Mouse (Mus musculus): ENCODE measurements at regions not wholly inside any gene's neighbourhood (a gene's known extent, or its start where the extent isn't known, plus 50 kb on each side); places are given as distances from the start of the nearest gene placed in this dataset.

GRCm38 (mm10) chr14:100792094-100792493 lies 408.0 kb downstream of the Prr30 start:
- DNase-seq (ENCODE audit: low spot score) = no peak

GRCm38 (mm10) chr14:100781882-100782281 lies 418.2 kb downstream of the Prr30 start:
- no peak for DNase-seq (ENCODE audit: low spot score)

DNA sequence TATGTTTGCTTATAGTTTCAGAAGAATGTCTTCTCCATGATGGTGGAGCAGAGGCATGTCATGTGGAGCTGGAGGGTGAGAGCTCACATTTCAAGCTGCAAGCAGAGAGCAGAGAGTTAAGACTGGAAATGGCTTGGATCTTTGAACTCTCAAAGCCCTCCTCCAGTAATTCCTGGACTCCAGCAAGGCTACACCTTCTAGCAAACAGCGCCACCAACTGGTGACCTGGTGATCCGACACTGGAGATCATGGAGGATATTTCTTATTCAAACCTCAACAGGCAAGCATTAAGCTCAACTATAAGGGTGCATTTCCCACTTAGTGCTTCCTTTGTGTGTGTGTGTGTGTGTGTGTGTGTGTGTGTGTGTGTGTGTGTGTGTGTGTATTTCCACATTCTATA lies 446.2 kb downstream of the Prr30 start:
- DNase-seq (ENCODE audit: low spot score) = no peak

GRCm38 (mm10) chr14:100752746-100753145 lies 447.4 kb downstream of the Prr30 start:
- no peak for DNase-seq (ENCODE audit: low spot score)

DNA sequence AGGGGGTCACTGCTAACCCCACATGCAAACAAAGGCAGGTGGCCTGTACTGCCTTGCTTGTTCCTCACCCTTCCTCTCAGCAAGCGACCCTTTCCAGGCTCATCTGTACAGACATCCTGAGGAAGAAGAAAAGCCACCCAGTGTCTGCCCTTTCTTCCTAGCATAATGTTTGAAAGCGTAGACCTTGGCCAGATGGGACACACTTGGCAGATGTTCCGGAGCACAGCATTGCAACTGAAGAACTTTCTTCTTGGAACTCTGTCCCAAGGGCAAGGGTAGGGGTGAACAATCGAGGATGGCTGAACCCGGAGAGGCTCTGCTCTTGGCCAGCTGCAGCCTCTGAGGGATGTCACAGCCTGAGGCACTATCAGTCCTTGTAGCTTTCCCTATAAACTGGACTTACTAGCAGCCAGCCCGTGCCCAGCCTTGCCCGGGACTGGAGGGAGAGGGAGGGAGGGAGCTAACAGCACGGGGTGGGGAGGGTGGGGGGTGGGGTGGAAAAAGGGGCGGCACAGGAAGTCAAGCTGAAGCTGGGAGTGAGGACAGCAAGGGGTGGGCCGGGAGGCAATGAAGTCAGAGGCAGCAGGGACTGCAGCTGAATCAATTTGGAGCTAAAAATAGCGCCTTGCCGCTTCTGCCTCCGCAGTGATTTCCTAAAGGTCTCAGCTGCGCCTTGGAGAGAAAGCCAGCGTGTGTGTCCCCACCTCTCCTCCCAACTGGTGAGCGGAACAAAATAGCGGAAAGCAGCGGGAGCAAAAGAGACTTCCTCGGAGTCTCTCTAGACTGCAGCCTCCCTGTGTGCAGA lies 450.2 kb downstream of the Prr30 start:
- peak; percentile 63 for DNase-seq (ENCODE audit: low spot score)

DNA sequence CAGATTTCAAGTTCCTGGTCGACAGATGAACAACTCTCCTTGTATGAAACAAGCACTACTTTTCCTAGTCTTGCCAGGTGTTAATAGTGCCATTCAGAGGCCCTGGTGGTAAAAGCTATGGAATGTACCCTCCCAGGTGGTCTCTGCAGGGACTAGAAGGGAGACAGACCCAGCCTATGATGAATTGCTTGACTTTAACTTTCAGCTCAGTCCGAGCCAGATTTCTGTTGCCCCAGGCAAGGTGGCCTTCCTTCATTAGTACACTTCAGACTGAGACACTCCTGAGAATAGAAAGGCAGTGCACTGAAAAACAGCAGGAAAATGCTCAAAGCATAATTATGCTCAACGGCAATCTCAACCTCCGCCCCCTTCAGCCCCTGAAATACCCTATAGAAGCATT lies 450.8 kb upstream of the Klf12 start:
- DNase-seq (ENCODE audit: low spot score) = no peak

- DNase-seq (ENCODE audit: low spot score) = no peak
Measured at GRCm38 (mm10) chr14:100728433-100728832, 444.0 kb upstream of the Klf12 start.

GRCm38 (mm10) chr14:100727701-100728100 lies 443.2 kb upstream of the Klf12 start:
- DNase-seq (ENCODE audit: low spot score) = no peak

- no peak for DNase-seq (ENCODE audit: low spot score)
Measured at GRCm38 (mm10) chr14:100724962-100725361, 440.5 kb upstream of the Klf12 start.

DNA sequence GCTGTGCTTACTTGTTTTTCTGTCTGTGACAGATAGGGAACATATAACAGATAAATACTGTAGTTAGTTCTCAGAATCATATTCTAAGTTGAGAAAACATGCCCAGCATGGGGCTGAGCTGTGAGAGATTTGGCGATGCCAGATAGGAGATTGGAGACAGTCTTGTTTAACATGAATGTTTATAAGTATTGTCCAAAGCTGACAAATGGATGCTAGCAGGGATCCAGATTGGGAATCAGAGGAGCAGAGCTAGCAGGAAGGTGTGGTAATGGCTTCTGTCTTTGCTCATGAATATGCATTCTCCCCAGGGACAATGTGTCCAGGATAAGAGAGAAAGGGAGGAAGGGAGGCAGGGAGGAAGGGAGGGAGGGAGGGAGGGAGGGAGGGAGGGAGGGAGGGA lies 436.2 kb upstream of the Klf12 start:
- no peak for DNase-seq (ENCODE audit: low spot score)

GRCm38 (mm10) chr14:100714952-100715351 lies 430.5 kb upstream of the Klf12 start:
- DNase-seq (ENCODE audit: low spot score) = no peak

- no peak for DNase-seq (ENCODE audit: low spot score)
Measured at GRCm38 (mm10) chr14:100713999-100714471, 429.6 kb upstream of the Klf12 start.

- DNase-seq (ENCODE audit: low spot score) = no peak
Measured at GRCm38 (mm10) chr14:100713592-100713991, 429.1 kb upstream of the Klf12 start.

DNA sequence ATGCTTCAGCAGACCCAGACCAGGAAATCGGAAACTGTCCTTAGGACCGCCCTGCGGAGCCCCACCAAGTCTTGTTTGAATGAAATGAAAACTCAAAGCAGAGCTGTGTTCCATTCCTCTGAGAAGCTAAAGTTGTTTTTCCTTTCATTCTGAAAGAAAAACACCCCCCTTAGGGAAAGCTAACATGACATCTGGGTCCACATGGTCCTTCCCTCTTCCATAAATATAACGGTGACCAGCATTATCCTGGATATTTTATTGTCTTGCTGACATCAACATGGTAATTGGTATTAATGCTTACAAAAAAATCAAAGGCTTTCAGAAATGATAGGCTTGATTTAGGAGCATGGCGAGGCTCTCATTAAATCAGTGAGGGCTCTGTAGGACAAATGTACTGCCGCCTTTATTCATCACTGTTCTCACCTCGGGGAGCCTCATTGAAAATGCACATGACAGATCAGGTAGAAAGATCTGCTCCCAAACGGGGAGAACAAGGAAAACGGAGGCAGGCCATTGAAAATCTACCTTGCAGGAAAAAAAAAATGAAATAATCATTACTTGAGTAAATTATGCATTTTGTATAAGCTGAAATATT lies 381.0 kb upstream of the Klf12 start:
- no peak for DNase-seq (ENCODE audit: low spot score)

DNA sequence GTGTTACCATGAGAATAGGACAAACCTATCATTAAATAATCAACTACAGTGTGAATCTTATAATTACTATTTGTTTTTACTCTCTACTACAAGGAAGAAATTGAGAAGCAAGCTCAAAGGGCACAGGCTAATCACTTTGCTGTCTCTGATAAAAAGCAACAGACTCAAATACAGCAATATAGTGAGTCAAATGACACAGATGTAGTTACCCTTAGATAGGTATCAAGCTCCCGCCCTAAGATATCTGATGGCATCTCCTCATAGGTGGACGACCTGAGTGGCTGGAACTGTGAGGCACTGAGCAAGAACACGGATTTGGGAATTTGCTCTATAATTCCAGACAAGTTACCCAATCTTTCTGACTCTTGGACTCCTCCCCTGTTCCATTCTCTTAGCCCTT lies 379.7 kb upstream of the Klf12 start:
- DNase-seq (ENCODE audit: low spot score) = no peak

- DNase-seq (ENCODE audit: low spot score) = no peak
Measured at GRCm38 (mm10) chr14:100642076-100642475, 357.6 kb upstream of the Klf12 start.

GRCm38 (mm10) chr14:100634521-100634920 lies 350.0 kb upstream of the Klf12 start:
- DNase-seq (ENCODE audit: low spot score) = no peak

- no peak for DNase-seq (ENCODE audit: low spot score)
Measured at GRCm38 (mm10) chr14:100631676-100632075, 347.2 kb upstream of the Klf12 start.

- DNase-seq (ENCODE audit: low spot score) = no peak
Measured at GRCm38 (mm10) chr14:100630197-100630596, 345.7 kb upstream of the Klf12 start.

GRCm38 (mm10) chr14:100627523-100627922 lies 343.0 kb upstream of the Klf12 start:
- no peak for DNase-seq (ENCODE audit: low spot score)

GRCm38 (mm10) chr14:100619656-100620030 lies 335.2 kb upstream of the Klf12 start:
- no peak for DNase-seq (ENCODE audit: low spot score)

- DNase-seq (ENCODE audit: low spot score) = no peak
Measured at GRCm38 (mm10) chr14:100618793-100619655, 334.5 kb upstream of the Klf12 start.
